Mouse (Mus musculus): ENCODE data around the gene Pithd1. TPM values are rescaled to one million over a fixed set of nuclear protein-coding genes. Genes with fewer than 3 reads are reported as not detected.
"Not testable (repeated sequence)": the region's sequence is repeated elsewhere in the genome, so short reads cannot be mapped to it uniquely, and the experiment has no call there.

Gene Pithd1
- total RNA-seq, 2 experiments from 2014 or later: 82.7 to 91.9 TPM

- intact Hi-C loops (cut with DNase I): no loop called here
- no peak for DNase-seq (ENCODE audit: low spot score in 2 of 2)
Observed at GRCm38 (mm10) chr4:135995118-135995517, 8.1 kb upstream of the Pithd1 start.

GRCm38 (mm10) chr4:135993941-135994340 lies 6.9 kb upstream of the Pithd1 start:
- intact Hi-C loops (cut with DNase I): no loop called here
- no peak for DNase-seq (ENCODE audit: low spot score in 2 of 2)

- intact Hi-C loops (cut with DNase I): loop anchor here (5.0 kb wide), 1 partner anchor 35 kb away; the partner anchor contains the start of gene Eloa
Observed at GRCm38 (mm10) chr4:135987714-135988113, 650 bp upstream of the Pithd1 start.

GRCm38 (mm10) chr4:135986301-135986942 lies 642 bp downstream of the Pithd1 start:
- DNase-seq (ENCODE audit: low spot score in 2 of 2): no peak
- intact Hi-C loops (cut with DNase I): loop anchor here (5.0 kb wide), 1 partner anchor 36 kb away; the partner anchor contains the start of gene Eloa

More at GRCm38 (mm10) chr4:135987714-135988113, 650 bp upstream of the Pithd1 start:
- no peak for DNase-seq (ENCODE audit: low spot score in 2 of 2)

GRCm38 (mm10) chr4:135985769-135986168 lies 1.3 kb downstream of the Pithd1 start:
- intact Hi-C loops (cut with DNase I): loop anchor here (5.0 kb wide), 1 partner anchor 37 kb away; the partner anchor contains the start of gene Eloa
- no peak for DNase-seq (ENCODE audit: low spot score in 2 of 2)

- intact Hi-C loops (cut with DNase I): loop anchor here (5.0 kb wide), 1 partner anchor 37 kb away; the partner anchor contains the start of gene Eloa
Observed at GRCm38 (mm10) chr4:135985193-135985592, 1.9 kb downstream of the Pithd1 start.

GRCm38 (mm10) chr4:135984556-135984955 lies 2.5 kb downstream of the Pithd1 start:
- intact Hi-C loops (cut with DNase I): no loop called here
- no peak for DNase-seq (ENCODE audit: low spot score in 2 of 2)

More at GRCm38 (mm10) chr4:135985193-135985592, 1.9 kb downstream of the Pithd1 start:
- no peak for DNase-seq (ENCODE audit: low spot score in 2 of 2)

GRCm38 (mm10) chr4:135981524-135982063 lies 5.5 kb downstream of the Pithd1 start:
- peak; percentile 69 to 71 for DNase-seq (ENCODE audit: low spot score in 2 of 2)
- intact Hi-C loops (cut with DNase I): no loop called here

- DNase-seq (ENCODE audit: low spot score in 2 of 2); intact Hi-C loops (cut with DNase I): not testable (repeated sequence)
Observed at GRCm38 (mm10) chr4:135980223-135980622, 6.8 kb downstream of the Pithd1 start.

GRCm38 (mm10) chr4:135976146-135976545 lies 10.9 kb downstream of the Pithd1 start:
- intact Hi-C loops (cut with DNase I): no loop called here
- peak in 1 of 2 experiments; percentile 1 for DNase-seq (ENCODE audit: low spot score in 2 of 2)

GRCm38 (mm10) chr4:135972911-135973811 lies 13.9 kb downstream of the Pithd1 start:
- no peak for DNase-seq (ENCODE audit: low spot score in 2 of 2)
- intact Hi-C loops (cut with DNase I): no loop called here

- intact Hi-C loops (cut with DNase I): no loop called here
- peak; percentile 93 to 94 for DNase-seq (ENCODE audit: low spot score in 2 of 2)
Observed at GRCm38 (mm10) chr4:135972556-135972906, 14.5 kb downstream of the Pithd1 start, which contains the start of gene Lypla2. Lypla2 (minus strand) TSS chr4:135972626.

- DNase-seq (ENCODE audit: low spot score in 2 of 2): no peak
- intact Hi-C loops (cut with DNase I): no loop called here
Observed at GRCm38 (mm10) chr4:135971805-135972555, 15.1 kb downstream of the Pithd1 start.

- intact Hi-C loops (cut with DNase I): no loop called here
Observed at GRCm38 (mm10) chr4:135970585-135970984, 16.5 kb downstream of the Pithd1 start.

GRCm38 (mm10) chr4:135969070-135969750 lies 17.9 kb downstream of the Pithd1 start:
- intact Hi-C loops (cut with DNase I): no loop called here
- no peak for DNase-seq (ENCODE audit: low spot score in 2 of 2)

More at GRCm38 (mm10) chr4:135970585-135970984, 16.5 kb downstream of the Pithd1 start:
- no peak for DNase-seq (ENCODE audit: low spot score in 2 of 2)

GRCm38 (mm10) chr4:135968271-135968869 lies 18.7 kb downstream of the Pithd1 start:
- no peak for DNase-seq (ENCODE audit: low spot score in 2 of 2)
- intact Hi-C loops (cut with DNase I): no loop called here

- intact Hi-C loops (cut with DNase I): no loop called here
- no peak for DNase-seq (ENCODE audit: low spot score in 2 of 2)
Observed at GRCm38 (mm10) chr4:135967086-135967760, 19.8 kb downstream of the Pithd1 start.

- DNase-seq (ENCODE audit: low spot score in 2 of 2): no peak
- intact Hi-C loops (cut with DNase I): no loop called here
Observed at GRCm38 (mm10) chr4:135966283-135966682, 20.8 kb downstream of the Pithd1 start.

Data from left cerebral cortex, postnatal 36 days (tissue).